Mouse (Mus musculus): ENCODE results near the gene Slc47a2. TPM values are rescaled to one million over a fixed set of nuclear protein-coding genes. Genes with fewer than 3 reads are reported as not detected.

Gene Slc47a2
- total RNA-seq, 2 experiments from 2014 or later: not detected

Other genes starting within 250 kb of the Slc47a2 start
- 7.1 and 15.1 TPM in 2 replicates for gene Tnfrsf13b, start 216.1 kb downstream of the Slc47a2 start, total RNA-seq (2015; ENCODE audit: low replicate concordance)
- gene Tnfrsf13b, start 216.1 kb downstream of the Slc47a2 start, total RNA-seq (2017; ENCODE audit: low replicate concordance): 4.0 and 6.5 TPM in 2 replicates
- 4.2 and 4.7 TPM in 2 replicates for gene Usp22, start 167.8 kb downstream of the Slc47a2 start, total RNA-seq (2015; ENCODE audit: low replicate concordance)
- gene Usp22, start 167.8 kb downstream of the Slc47a2 start, total RNA-seq (2017; ENCODE audit: low replicate concordance): 7.7 and 17.5 TPM in 2 replicates
- not detected in 2 replicates for gene Aldh3a1, start 135.3 kb downstream of the Slc47a2 start, total RNA-seq (2015; ENCODE audit: low replicate concordance)
- not detected in 2 replicates for gene Aldh3a1, start 135.3 kb downstream of the Slc47a2 start, total RNA-seq (2017; ENCODE audit: low replicate concordance)
- gene Aldh3a2, start 75.4 kb downstream of the Slc47a2 start, total RNA-seq (2015; ENCODE audit: low replicate concordance): 15.1 and 23.5 TPM in 2 replicates
- gene Aldh3a2, start 75.4 kb downstream of the Slc47a2 start, total RNA-seq (2017; ENCODE audit: low replicate concordance): 6.4 and 8.2 TPM in 2 replicates
- not detected in 2 replicates for gene Slc47a1, start 35.5 kb upstream of the Slc47a2 start, total RNA-seq (2015; ENCODE audit: low replicate concordance)
- not detected in 2 replicates for gene Slc47a1, start 35.5 kb upstream of the Slc47a2 start, total RNA-seq (2017; ENCODE audit: low replicate concordance)
- gene Rnf112, start 111.3 kb upstream of the Slc47a2 start, total RNA-seq (2015; ENCODE audit: low replicate concordance): not detected in 2 replicates
- not detected in 2 replicates for gene Rnf112, start 111.3 kb upstream of the Slc47a2 start, total RNA-seq (2017; ENCODE audit: low replicate concordance)
- not detected in 2 replicates for gene Mfap4, start 142.6 kb upstream of the Slc47a2 start, total RNA-seq (2015; ENCODE audit: low replicate concordance)
- gene Mfap4, start 142.6 kb upstream of the Slc47a2 start, total RNA-seq (2017; ENCODE audit: low replicate concordance): not detected in 2 replicates
- gene Mapk7, start 151.5 kb upstream of the Slc47a2 start, total RNA-seq (2015; ENCODE audit: low replicate concordance): 2.1 and 2.5 TPM in 2 replicates
- 1.3 and 2.0 TPM in 2 replicates for gene Mapk7, start 151.5 kb upstream of the Slc47a2 start, total RNA-seq (2017; ENCODE audit: low replicate concordance)
- gene B9d1, start 162.3 kb upstream of the Slc47a2 start, total RNA-seq (2015; ENCODE audit: low replicate concordance): not detected in 2 replicates
- gene B9d1, start 162.3 kb upstream of the Slc47a2 start, total RNA-seq (2017; ENCODE audit: low replicate concordance): not detected in 2 replicates
- gene Epn2, start 236.8 kb upstream of the Slc47a2 start, total RNA-seq (2015; ENCODE audit: low replicate concordance): not detected in 2 replicates
- gene Epn2, start 236.8 kb upstream of the Slc47a2 start, total RNA-seq (2017; ENCODE audit: low replicate concordance): not detected in 2 replicates

Measured in erythroid progenitor cell, adult 5-6 weeks (primary cell).